Mouse (Mus musculus): Measurements from ENCODE around the gene Rbm20.
A peak's percentile ranks its signal among the peaks of the same experiment; 100 is the strongest.
"Not testable (repeated sequence)": the region's sequence is repeated elsewhere in the genome, so short reads cannot be mapped to it uniquely, and the experiment has no call there.

Gene Rbm20

GRCm38 (mm10) chr19:53903507-53904321, 226.6 kb downstream of the Rbm20 start:
- peak; percentile 42 for DNase-seq (ENCODE audit: low spot score)

DNA sequence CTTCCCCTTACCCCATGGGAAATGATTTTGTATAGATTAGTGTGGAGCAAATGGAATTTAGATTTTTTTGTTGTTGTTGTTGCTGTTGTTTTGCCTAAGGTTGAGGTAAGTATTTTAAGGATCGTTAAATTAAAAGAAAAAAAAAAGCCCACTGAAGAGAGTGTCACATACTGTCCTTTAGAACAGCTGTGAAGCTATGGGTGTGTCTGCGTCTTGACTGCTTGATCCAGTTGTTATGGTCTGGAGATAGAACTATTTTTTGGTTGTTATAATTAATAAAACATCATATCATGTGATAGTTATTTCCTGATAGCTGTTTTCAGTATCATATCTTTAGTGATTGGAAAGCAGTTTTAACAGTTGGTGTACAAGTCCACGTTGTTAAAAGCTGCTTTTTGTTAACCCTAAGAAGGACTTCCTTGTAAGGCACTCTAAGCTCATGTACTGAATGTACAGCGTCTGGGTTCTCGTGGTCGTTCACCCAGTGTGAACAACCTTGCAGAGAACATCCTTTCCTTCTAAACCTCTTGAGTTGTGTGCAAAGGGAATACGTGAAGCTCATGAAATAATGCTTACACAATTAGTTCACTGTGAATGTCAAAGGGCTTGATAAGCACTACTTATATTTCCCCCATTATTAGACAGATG, 227.9 kb downstream of the Rbm20 start:
- no peak for DNase-seq (ENCODE audit: low spot score)

- DNase-seq (ENCODE audit: low spot score) = no peak
These were observed 229.1 kb downstream of the Rbm20 start for GRCm38 (mm10) chr19:53906033-53906702.

DNA sequence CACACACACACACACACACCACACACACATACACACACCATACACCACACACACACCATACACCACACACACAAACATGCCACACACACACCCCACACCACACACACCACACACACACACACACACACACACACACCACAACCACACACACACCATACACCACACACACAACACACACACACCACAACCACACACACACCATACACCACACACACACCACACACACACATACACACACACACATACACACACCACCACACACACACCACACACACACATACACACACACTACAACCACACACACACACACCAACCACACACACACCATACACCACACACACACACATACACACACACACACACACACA, 229.6 kb downstream of the Rbm20 start:
- not testable (repeated sequence) for DNase-seq (ENCODE audit: low spot score)

DNA sequence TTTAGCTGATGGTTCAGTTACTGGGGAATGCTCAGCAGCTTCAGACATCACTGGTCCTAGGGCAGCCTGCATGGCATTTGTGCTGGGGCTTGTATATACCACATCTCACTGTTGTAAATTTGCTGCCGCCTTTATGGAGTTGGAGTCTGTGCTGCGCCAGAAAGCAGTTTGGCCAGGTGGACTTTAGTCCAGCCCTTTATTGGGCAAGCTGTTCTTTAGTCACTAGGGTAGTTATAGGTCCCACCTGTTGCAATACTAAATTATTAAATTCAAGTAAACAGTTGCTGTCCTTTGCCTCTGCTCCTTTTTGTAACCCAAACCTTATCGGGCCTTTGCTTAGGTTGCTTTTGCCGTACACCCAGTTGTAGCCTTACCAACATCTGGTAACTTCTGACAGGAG, 237.8 kb downstream of the Rbm20 start:
- DNase-seq (ENCODE audit: low spot score) = no peak

Data from ovary, postnatal 14 days (tissue).